ENCODE assay signal across 9 mouse cellular contexts in the genomic region with DNA sequence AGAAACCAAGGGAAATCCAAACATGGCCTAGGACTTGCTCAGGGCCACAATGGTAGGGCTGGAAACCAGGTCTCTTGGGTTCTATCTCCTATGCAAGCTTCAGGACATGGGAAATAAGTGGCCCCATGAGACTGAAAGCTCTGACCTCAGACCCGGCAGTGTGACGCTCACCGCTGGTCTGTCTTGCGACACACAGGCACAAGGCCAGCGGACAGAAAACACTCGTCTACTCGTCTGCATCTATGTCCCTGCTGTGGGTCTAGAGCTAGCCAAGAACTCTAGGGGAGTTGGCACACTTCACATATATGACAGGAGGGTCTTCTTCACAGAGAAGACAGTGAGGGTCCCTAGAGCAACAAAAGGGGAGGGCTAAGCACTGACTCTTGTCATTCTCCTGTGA. TPM values are rescaled to one million over a fixed set of nuclear protein-coding genes. Genes with fewer than 3 reads are reported as not detected.
A peak's percentile ranks its signal among the peaks of the same experiment; 100 is the strongest.
DNase-seq lines count a peak whose midpoint lies in the region; ATAC-seq and TF ChIP-seq lines count a peak whose summit lies in the region.
"Had no signal": no experiment of that assay in that cellular context is flagged by ENCODE, and none has a peak within 500 bp of the region (broad histone marks: within the 10 kb centered on the region; RNA-seq: fewer than 3 reads in every experiment).

No protein-coding gene starts in this region.

- no peaks in the 10 kb centered on the region for H3K36me3 ChIP-seq in forebrain, embryonic 10.5 days (replicated peaks)
- H3K36me3 ChIP-seq in forebrain, postnatal 0 days (ENCODE audit: insufficient read depth): no peaks in the 10 kb centered on the region
- no peaks in the 10 kb centered on the region for H3K36me3 ChIP-seq in embryonic facial prominence, embryonic 10.5 days (replicated peaks)
- H3K36me3 ChIP-seq in hindbrain, embryonic 12.5 days: no peaks in the 10 kb centered on the region
- H3K36me3 ChIP-seq: embryonic facial prominence, embryonic 13.5 days had no signal

- no peak overlapping the region for H3K9ac ChIP-seq in forebrain, postnatal 0 days
- no peak overlapping the region for H3K9ac ChIP-seq in hindbrain, embryonic 12.5 days
- H3K9ac ChIP-seq: embryonic facial prominence, embryonic 13.5 days had no signal

- peak overlapping the region; percentile 68 for H3K27ac ChIP-seq in forebrain, embryonic 10.5 days
- no peak overlapping the region for H3K27ac ChIP-seq in forebrain, postnatal 0 days (ENCODE audit: low read depth, low read length)
- peak overlapping the region; percentile 16; the same call in 1 of the 2 replicates for H3K27ac ChIP-seq in embryonic facial prominence, embryonic 10.5 days (replicated peaks)
- peak overlapping the region; percentile 40 for H3K27ac ChIP-seq in hindbrain, embryonic 12.5 days
- H3K27ac ChIP-seq: embryonic facial prominence, embryonic 13.5 days had no signal

- no peak overlapping the region for H3K4me3 ChIP-seq in forebrain, embryonic 10.5 days
- no peak overlapping the region for H3K4me3 ChIP-seq in forebrain, postnatal 0 days (ENCODE audit: low read depth, low read length)
- no peak overlapping the region for H3K4me3 ChIP-seq in embryonic facial prominence, embryonic 10.5 days
- no peak overlapping the region for H3K4me3 ChIP-seq in hindbrain, embryonic 12.5 days
- H3K4me3 ChIP-seq: embryonic facial prominence, embryonic 13.5 days had no signal

- H3K4me1 ChIP-seq in forebrain, embryonic 10.5 days: peaks cover 95% of the 10 kb centered on the region
- peaks cover 21% of the 10 kb centered on the region for H3K4me1 ChIP-seq in forebrain, postnatal 0 days (ENCODE audit: insufficient read depth)
- peaks cover 93% of the 10 kb centered on the region for H3K4me1 ChIP-seq in embryonic facial prominence, embryonic 10.5 days
- peaks cover 74% of the 10 kb centered on the region for H3K4me1 ChIP-seq in hindbrain, embryonic 12.5 days

- ATAC-seq in forebrain, postnatal 0 days: no peak
- ATAC-seq in hindbrain, embryonic 12.5 days (ENCODE audit: low FRiP score): 0 out of 2 replicates have a peak, but pooled peaks have one; percentile 5

- no peaks in the 10 kb centered on the region for H3K27me3 ChIP-seq in forebrain, embryonic 10.5 days (ENCODE audit: poor library complexity, severe bottlenecking)
- H3K27me3 ChIP-seq in forebrain, postnatal 0 days (ENCODE audit: insufficient read depth, low read length): no peaks in the 10 kb centered on the region
- H3K27me3 ChIP-seq in embryonic facial prominence, embryonic 10.5 days (replicated peaks; ENCODE audit: low read depth, poor library complexity, severe bottlenecking): no peaks in the 10 kb centered on the region
- H3K27me3 ChIP-seq in hindbrain, embryonic 12.5 days: no peaks in the 10 kb centered on the region
- H3K27me3 ChIP-seq: embryonic facial prominence, embryonic 13.5 days had no signal

- H3K4me2 ChIP-seq in forebrain, postnatal 0 days (ENCODE audit: low read depth): no peak overlapping the region
- no peak overlapping the region; the same call in 1 of the 2 replicates for H3K4me2 ChIP-seq in hindbrain, embryonic 12.5 days (replicated peaks)
- H3K4me2 ChIP-seq: embryonic facial prominence, embryonic 13.5 days had no signal

- DNase-seq in forebrain, embryonic 10.5 days (ENCODE audit: extremely low spot score, low spot score): no peak
- no peak for DNase-seq in forebrain, postnatal 0 days
- DNase-seq in embryonic facial prominence, embryonic 10.5 days (ENCODE audit: low spot score): no peak
- peak; percentile 65 for DNase-seq in lung, postnatal 25 days (ENCODE audit: low spot score)
- peak; percentile 54 for DNase-seq in yolk sac, embryonic 10.5 days (ENCODE audit: low spot score)
- DNase-seq in natural killer cell, adult 2 months (ENCODE audit: low spot score in 2 of 2): no peak
- DNase-seq in spleen, adult 12 weeks (ENCODE audit: low spot score): no peak

- no peak for TF ChIP-seq CTCF in forebrain, postnatal 0 days (IDR thresholded peaks at IDR 0.05; ENCODE audit: low read depth)

- no peaks in the 10 kb centered on the region for H3K9me3 ChIP-seq in forebrain, embryonic 10.5 days
- no peaks in the 10 kb centered on the region for H3K9me3 ChIP-seq in forebrain, postnatal 0 days (ENCODE audit: low read length)
- no peaks in the 10 kb centered on the region for H3K9me3 ChIP-seq in embryonic facial prominence, embryonic 10.5 days
- H3K9me3 ChIP-seq in hindbrain, embryonic 12.5 days (replicated peaks): no peaks in the 10 kb centered on the region
- H3K9me3 ChIP-seq: embryonic facial prominence, embryonic 13.5 days had no signal

- 55% methylated on average over 7 of the region's 7 CpGs for WGBS in forebrain, embryonic 10.5 days
- 38% methylated on average over 7 of the region's 7 CpGs for WGBS in forebrain, postnatal 0 days
- 51% methylated on average over 7 of the region's 7 CpGs for WGBS in embryonic facial prominence, embryonic 10.5 days
- 32% methylated on average over 7 of the region's 7 CpGs for WGBS in hindbrain, embryonic 12.5 days

RNA-seq across cellular contexts. Expression of a gene that starts 10.7 kb away (rescaled TPM):
- 41.1 and 41.3 TPM in 2 replicates for polyA plus RNA-seq in forebrain, embryonic 10.5 days (2016; fragmentation: Nextera tagmentation; extraction: Ambion mirVana)
- total RNA-seq in forebrain, postnatal 0 days (2014; rRNA removed): 47.9 and 57.3 TPM in 2 replicates
- 18.0 and 18.3 TPM in 2 replicates for polyA plus RNA-seq in forebrain, postnatal 0 days (2015; fragmentation: Nextera tagmentation; extraction: Ambion mirVana)
- polyA plus RNA-seq in embryonic facial prominence, embryonic 10.5 days (2016; fragmentation: Nextera tagmentation; extraction: Ambion mirVana): 44.4 and 45.4 TPM in 2 replicates
- 50.3 and 52.4 TPM in 2 replicates for polyA plus RNA-seq in hindbrain, embryonic 12.5 days (2016; fragmentation: Nextera tagmentation; extraction: Ambion mirVana)

RNA-seq across cellular contexts. Expression of a gene that starts 51.2 kb away (rescaled TPM):
- 13.3 and 15.5 TPM in 2 replicates for polyA plus RNA-seq in forebrain, embryonic 10.5 days (2016; fragmentation: Nextera tagmentation; extraction: Ambion mirVana)
- total RNA-seq in forebrain, postnatal 0 days (2014; rRNA removed): 14.3 and 16.9 TPM in 2 replicates
- 17.7 and 19.1 TPM in 2 replicates for polyA plus RNA-seq in forebrain, postnatal 0 days (2015; fragmentation: Nextera tagmentation; extraction: Ambion mirVana)
- 8.7 and 9.7 TPM in 2 replicates for polyA plus RNA-seq in embryonic facial prominence, embryonic 10.5 days (2016; fragmentation: Nextera tagmentation; extraction: Ambion mirVana)
- polyA plus RNA-seq in hindbrain, embryonic 12.5 days (2016; fragmentation: Nextera tagmentation; extraction: Ambion mirVana): 14.1 and 14.3 TPM in 2 replicates

Comparison
In these comparisons a context has a peak if more than half of its experiments do, and no peak if none do; other contexts are left out.
1. DNase-seq: peak in lung, postnatal 25 days (single experiment) and yolk sac, embryonic 10.5 days (single experiment); none in forebrain, embryonic 10.5 days (single experiment), forebrain, postnatal 0 days (single experiment), embryonic facial prominence, embryonic 10.5 days (single experiment), natural killer cell, adult 2 months (0 of 2) and spleen, adult 12 weeks (single experiment).